Mouse (Mus musculus) embryonic facial prominence, embryonic 13.5 days (tissue): ENCODE measurements around the gene Lrp4. TPM values are rescaled to one million over a fixed set of nuclear protein-coding genes. Genes with fewer than 3 reads are reported as not detected.

Experiments used
- ATAC-seq: fragments of 200-750 bp; cut with Nextera tagmentation; 2 replicates; pipeline ENCODE4 v1.8.0; 2017; ENCODE audit warnings: low read depth; ENCODE audit not compliant: insufficient number of reproducible peaks, insufficient read depth, low FRiP score, low TSS enrichment
- H3K27ac ChIP-seq: fragments of 300-500 bp; sonication (generic); 2 replicates; pipeline ENCODE4 v1.5.1; 2015; ENCODE audit warnings: moderate library complexity, mild to moderate bottlenecking, inconsistent platforms
- H3K27me3 ChIP-seq: fragments of 300-500 bp; sonication (generic); 2 replicates; pipeline ENCODE4 v1.6.1; 2015; ENCODE audit warnings: mild to moderate bottlenecking, inconsistent platforms
- H3K36me3 ChIP-seq: fragments of 300-500 bp; sonication (generic); 2 replicates; pipeline ENCODE4 v1.6.1; 2015; ENCODE audit warnings: mild to moderate bottlenecking, inconsistent platforms
- H3K4me1 ChIP-seq: fragments of 300-500 bp; sonication (generic); 2 replicates; pipeline ENCODE4 v1.6.1; 2015; ENCODE audit warnings: inconsistent platforms
- H3K4me2 ChIP-seq: fragments of 300-500 bp; sonication (generic); 2 replicates; pipeline ENCODE4 v1.6.1; 2015; ENCODE audit warnings: moderate library complexity, mild to moderate bottlenecking, inconsistent platforms
- H3K4me3 ChIP-seq: fragments of 300-500 bp; sonication (generic); 2 replicates; pipeline ENCODE4 v1.5.1; 2015; ENCODE audit warnings: mild to moderate bottlenecking, inconsistent platforms
- H3K9ac ChIP-seq: fragments of 300-500 bp; sonication (generic); 2 replicates; pipeline ENCODE4 v1.6.1; 2015; ENCODE audit warnings: mild to moderate bottlenecking, inconsistent platforms
- H3K9me3 ChIP-seq: fragments of 300-500 bp; sonication (generic); 2 replicates; pipeline ENCODE4 v1.6.1; 2016; ENCODE audit warnings: inconsistent platforms
- WGBS: fragments of 180-500 bp; shearing (Covaris S2); methylation state at CpG from one replicate; pipeline ENCODE4 v1.1.7; 2015; ENCODE audit warnings: mixed read lengths; 5-methylcytosine and 5-hydroxymethylcytosine counted together
- polyA plus RNA-seq: library from polyadenylated mRNA; unstranded; fragments of >200 nt; fragmentation: Nextera tagmentation; extraction: Ambion mirVana; gene quantifications from 2 replicates; pipeline ENCODE4 v1.2.1, GENCODE M21; 2015

Lrp4 gene
- polyA plus RNA-seq, 1 experiment from 2014 or later = 9.6 TPM

DNA sequence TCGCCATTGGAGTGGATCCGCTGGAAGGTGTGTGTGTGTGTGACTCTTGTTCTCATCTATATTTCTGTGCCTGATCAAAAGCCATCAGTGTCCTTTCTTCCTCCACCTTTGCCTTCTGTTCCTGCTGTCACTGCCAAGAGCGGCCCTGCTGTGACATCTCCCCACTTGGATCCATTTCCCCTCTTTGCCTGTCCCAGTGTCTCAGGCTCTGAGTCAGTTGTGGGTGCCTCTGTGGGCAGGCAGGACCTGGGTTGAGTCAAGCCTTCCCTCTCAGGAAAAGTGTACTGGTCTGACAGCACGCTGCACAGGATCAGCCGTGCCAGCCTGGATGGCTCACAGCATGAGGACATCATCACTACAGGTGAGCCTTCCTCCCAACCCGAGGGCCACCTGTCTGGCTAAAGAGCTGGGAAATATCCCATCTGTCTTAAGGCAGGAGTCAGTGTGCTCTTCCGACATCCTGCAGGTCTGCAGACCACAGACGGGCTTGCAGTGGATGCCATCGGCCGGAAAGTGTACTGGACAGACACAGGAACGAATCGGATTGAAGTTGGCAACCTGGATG, 34.8 kb downstream of the Lrp4 start:
- Histone ChIP-seq H3K27me3 (no peaks in the 10 kb centered on the region), H3K9me3 (no peaks in the 10 kb centered on the region), H3K4me3 (no peak overlapping the region), H3K4me1 (no peaks in the 10 kb centered on the region), H3K9ac (no peak overlapping the region), H3K27ac (no peak overlapping the region), H3K4me2 (no peak overlapping the region), H3K36me3 (peaks cover 90% of the 10 kb centered on the region)
- WGBS = 95% methylated on average over 12 of the region's 12 CpGs
- no peak for ATAC-seq

DNA sequence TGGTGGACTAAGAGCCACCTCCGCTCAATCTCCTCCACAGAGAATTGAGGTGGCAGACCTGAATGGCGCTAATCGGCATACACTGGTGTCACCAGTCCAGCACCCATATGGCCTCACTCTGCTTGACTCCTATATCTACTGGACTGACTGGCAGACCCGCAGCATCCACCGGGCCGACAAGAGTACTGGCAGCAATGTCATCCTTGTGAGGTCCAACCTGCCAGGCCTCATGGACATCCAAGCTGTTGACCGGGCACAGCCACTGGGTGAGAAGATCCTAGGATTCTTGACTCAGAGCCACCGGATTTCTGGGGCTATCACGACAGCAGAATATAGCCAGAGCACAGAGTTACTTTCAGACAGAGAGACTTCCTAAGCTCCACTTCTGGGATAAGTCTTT, 36.7 kb downstream of the Lrp4 start:
- Histone ChIP-seq H3K4me2 (no peak overlapping the region), H3K27me3 (no peaks in the 10 kb centered on the region), H3K4me3 (no peak overlapping the region), H3K9ac (no peak overlapping the region), H3K36me3 (peaks cover 95% of the 10 kb centered on the region), H3K9me3 (no peaks in the 10 kb centered on the region), H3K27ac (no peak overlapping the region), H3K4me1 (no peaks in the 10 kb centered on the region)
- ATAC-seq = no peak
- WGBS = 95% methylated on average over 9 of the region's 9 CpGs

- Histone ChIP-seq H3K27me3 (no peaks in the 10 kb centered on the region), H3K9me3 (no peaks in the 10 kb centered on the region), H3K4me2 (no peak overlapping the region), H3K36me3 (peaks cover 87% of the 10 kb centered on the region), H3K4me3 (no peak overlapping the region), H3K27ac (no peak overlapping the region), H3K4me1 (no peaks in the 10 kb centered on the region), H3K9ac (no peak overlapping the region)
- no peak for ATAC-seq
- 73% methylated on average over 8 of the region's 8 CpGs for WGBS
These were observed 40.9 kb downstream of the Lrp4 start for GRCm38 (mm10) chr2:91498093-91498719.

DNA sequence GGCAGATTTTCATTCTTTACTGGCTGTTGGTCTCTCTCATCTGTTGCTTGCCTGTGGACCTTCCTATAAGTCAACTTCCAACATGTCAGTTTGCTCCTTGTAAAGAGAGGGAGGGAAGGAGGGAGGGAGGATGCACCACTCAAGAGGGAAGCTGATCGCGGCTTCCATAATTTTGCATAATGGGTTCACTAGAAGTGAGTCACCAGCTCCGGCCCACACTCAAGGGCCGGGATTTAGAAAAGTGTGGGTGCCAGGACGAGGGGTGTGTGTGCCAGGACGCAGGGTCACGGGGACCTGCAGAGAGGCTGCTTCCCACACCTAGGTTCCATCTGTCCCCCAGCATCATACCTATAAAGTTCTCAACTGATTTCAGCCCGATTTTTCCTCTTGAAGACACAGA, 50.8 kb downstream of the Lrp4 start:
- Histone ChIP-seq H3K9ac (no peak overlapping the region), H3K9me3 (no peaks in the 10 kb centered on the region), H3K4me3 (no peak overlapping the region), H3K4me2 (no peak overlapping the region), H3K27ac (no peak overlapping the region), H3K36me3 (peaks cover 81% of the 10 kb centered on the region), H3K27me3 (no peaks in the 10 kb centered on the region), H3K4me1 (no peaks in the 10 kb centered on the region)
- no peak for ATAC-seq
- 91% methylated on average over 8 of the region's 8 CpGs for WGBS

DNA sequence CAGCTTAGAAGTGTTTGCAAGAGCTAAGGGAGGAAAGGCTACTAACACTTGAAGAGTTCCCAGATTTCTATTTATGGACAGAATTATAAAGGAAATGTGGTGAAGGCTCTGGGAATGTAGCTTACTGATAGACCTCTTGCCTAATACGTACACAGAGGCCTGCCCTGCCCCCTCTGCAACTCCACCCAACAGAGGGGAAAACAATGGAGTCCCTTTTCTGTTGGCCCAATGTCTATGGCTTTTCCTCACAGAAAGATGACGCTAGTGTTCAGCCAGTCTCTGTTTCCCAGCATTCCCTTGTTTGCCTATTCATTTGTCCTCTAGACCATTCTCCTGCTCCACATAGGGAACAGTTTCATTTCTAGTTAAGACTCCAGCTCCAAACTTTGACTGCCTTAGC, 59.9 kb downstream of the Lrp4 start:
- no peak for ATAC-seq
- 10% methylated on average over 2 of the region's 2 CpGs for WGBS
- Histone ChIP-seq H3K4me2 (no peak overlapping the region), H3K9me3 (no peaks in the 10 kb centered on the region), H3K27me3 (no peaks in the 10 kb centered on the region), H3K4me3 (no peak overlapping the region), H3K4me1 (0 out of 2 replicates have a peak, but pooled peaks cover 5% of the 10 kb centered on the region), H3K27ac (0 out of 2 replicates have a peak overlapping the region, but pooled peaks have one; percentile 8), H3K36me3 (peaks cover 21% of the 10 kb centered on the region), H3K9ac (no peak overlapping the region)

GRCm38 (mm10) chr2:91526294-91527146, 69.2 kb downstream of the Lrp4 start, which contains the start of gene Ckap5:
Gene Ckap5, plus strand, starts transcription at chr2:91526762.
- H3K27me3 ChIP-seq = no peaks in the 10 kb centered on the region
- 1% methylated on average over 62 of the region's 64 CpGs for WGBS
- H3K9me3 ChIP-seq = no peaks in the 10 kb centered on the region
- peak within 1 kb of the TSS; percentile 96 for H3K9ac ChIP-seq
- ATAC-seq = peak; percentile 93
- H3K4me3 ChIP-seq = peak within 1 kb of the TSS; percentile 97
- H3K36me3 ChIP-seq = peaks cover 12% of the 10 kb centered on the region; the same call in 1 of the 2 replicates
- H3K27ac ChIP-seq = peak within 1 kb of the TSS; percentile 84
- H3K4me1 ChIP-seq = peaks cover 8% of the 10 kb centered on the region; the same call in 1 of the 2 replicates
- H3K4me2 ChIP-seq = peak within 1 kb of the TSS; percentile 69

- 1% methylated on average over 14 of the region's 15 CpGs for WGBS
- Histone ChIP-seq H3K4me2 (peak overlapping the region; percentile 69), H3K9ac (peak overlapping the region; percentile 96), H3K4me3 (peak overlapping the region; percentile 97), H3K27ac (peak overlapping the region; percentile 84), H3K9me3 (no peaks in the 10 kb centered on the region), H3K4me1 (peaks cover 8% of the 10 kb centered on the region; the same call in 1 of the 2 replicates), H3K36me3 (peaks cover 12% of the 10 kb centered on the region; the same call in 1 of the 2 replicates), H3K27me3 (no peaks in the 10 kb centered on the region)
- ATAC-seq = peak; percentile 75
These were observed 69.8 kb downstream of the Lrp4 start for GRCm38 (mm10) chr2:91527147-91527486.

GRCm38 (mm10) chr2:91537588-91538205, 80.4 kb downstream of the Lrp4 start:
- H3K4me1 ChIP-seq = peaks cover 8% of the 10 kb centered on the region
- ATAC-seq = peak; percentile 56
- H3K36me3 ChIP-seq = no peaks in the 10 kb centered on the region
- H3K27me3 ChIP-seq = no peaks in the 10 kb centered on the region
- H3K4me3 ChIP-seq = peak overlapping the region; percentile 41
- H3K4me2 ChIP-seq = peak overlapping the region; percentile 64
- WGBS = 5% methylated on average over 17 of the region's 17 CpGs
- H3K9me3 ChIP-seq = no peaks in the 10 kb centered on the region
- peak overlapping the region; percentile 63 for H3K9ac ChIP-seq
- 0 out of 2 replicates have a peak overlapping the region, but pooled peaks have one; percentile 14 for H3K27ac ChIP-seq

Other genes with a start within 250 kb of the Lrp4 start
- 20.0 and 23.6 TPM in 2 replicates for gene Ddb2, start 220.5 kb upstream of the Lrp4 start, polyA plus RNA-seq
- gene Pacsin3, start 201.6 kb upstream of the Lrp4 start, polyA plus RNA-seq = 42.1 and 44.2 TPM in 2 replicates
- gene Arfgap2, start 192.5 kb upstream of the Lrp4 start, polyA plus RNA-seq = 81.8 and 90.6 TPM in 2 replicates
- 66.9 and 71.1 TPM in 2 replicates for gene 1110051M20Rik, start 12.8 kb upstream of the Lrp4 start, polyA plus RNA-seq
- gene Ckap5, start 69.3 kb downstream of the Lrp4 start, polyA plus RNA-seq = 103 and 110 TPM in 2 replicates
- gene F2, start 178.9 kb downstream of the Lrp4 start, polyA plus RNA-seq = 0.27 and 4.3 TPM in 2 replicates
- gene Zfp408, start 192.3 kb downstream of the Lrp4 start, polyA plus RNA-seq = 13.9 and 14.3 TPM in 2 replicates
- 92.9 and 108 TPM in 2 replicates for gene Arhgap1, start 192.3 kb downstream of the Lrp4 start, polyA plus RNA-seq